ENCODE assay signal across 20 mouse cellular contexts in the genomic region with DNA sequence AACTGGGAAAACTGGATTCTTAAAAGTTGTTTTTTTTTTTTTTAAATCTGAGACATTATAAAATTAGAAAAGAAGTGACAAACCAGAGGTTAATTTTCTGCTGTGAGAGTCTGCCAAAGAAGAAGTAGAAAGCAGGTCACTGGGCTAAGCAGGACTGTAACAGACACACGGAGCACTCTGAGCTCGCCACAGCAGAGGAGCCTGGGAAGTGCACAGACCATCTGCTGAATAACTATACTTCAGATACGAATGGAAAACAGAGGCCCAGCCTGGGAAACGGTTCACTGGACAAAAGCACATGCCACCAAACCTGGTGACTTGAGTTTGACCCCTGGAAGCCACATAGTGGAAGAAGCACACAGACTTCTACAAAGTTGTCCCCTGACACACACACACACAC. TPM values are rescaled to one million over a fixed set of nuclear protein-coding genes. Genes with fewer than 3 reads are reported as not detected.
DNase-seq lines count a peak whose midpoint lies in the region; ATAC-seq lines count a peak whose summit lies in the region.
"Had no signal": no experiment of that assay in that cellular context is flagged by ENCODE, and none has a peak within 500 bp of the region (broad histone marks: within the 10 kb centered on the region; RNA-seq: fewer than 3 reads in every experiment).

No protein-coding gene starts in this region.

- H3K36me3 ChIP-seq in kidney, embryonic 16.5 days (ENCODE audit: insufficient read depth, low read length), result 0 out of 2 replicates have a peak, but pooled peaks cover 4% of the 10 kb centered on the region
- H3K36me3 ChIP-seq: limb, embryonic 13.5 days; lung, embryonic 15.5 days had no signal

- H3K4me3 ChIP-seq in kidney, embryonic 16.5 days (ENCODE audit: low read length), result no peak overlapping the region
- H3K4me3 ChIP-seq: embryonic facial prominence, embryonic 12.5 days; erythroblast, embryonic 14.5 days; limb, embryonic 13.5 days; lung, embryonic 15.5 days had no signal

- peak; percentile 7 for DNase-seq in embryo, embryonic 10 days (ENCODE audit: low spot score)
- DNase-seq in embryo, embryonic 9.5 days (ENCODE audit: extremely low spot score), result no peak
- DNase-seq in kidney, postnatal 10 days, result peak; percentile 19
- peak; percentile 54 for DNase-seq in brain, adult 2 months (ENCODE audit: low read depth, low spot score)
- DNase-seq in embryo, embryonic 11 days, result peak; percentile 26
- no peak for DNase-seq in ovary, adult 18-20 months (ENCODE audit: low spot score)
- DNase-seq: adrenal gland, adult 8-10 months; gastrocnemius, postnatal 25 days; heart, postnatal 36 days; layer of hippocampus, postnatal 36 days; lung, postnatal 4 days; thymus, postnatal 25 days had no signal

- no peak overlapping the region for H3K27ac ChIP-seq in kidney, embryonic 16.5 days (ENCODE audit: low read length)
- H3K27ac ChIP-seq: embryonic facial prominence, embryonic 12.5 days; hindbrain, embryonic 14.5 days; limb, embryonic 13.5 days; liver, embryonic 14.5 days; lung, embryonic 15.5 days had no signal

- WGBS in kidney, embryonic 16.5 days, result 23% methylated on average over 4 of the region's 4 CpGs

- no peaks in the 10 kb centered on the region for H3K4me1 ChIP-seq in kidney, embryonic 16.5 days (ENCODE audit: insufficient read depth, low read length)
- H3K4me1 ChIP-seq: embryonic facial prominence, embryonic 12.5 days; limb, embryonic 13.5 days; lung, embryonic 15.5 days had no signal

- H3K27me3 ChIP-seq in kidney, embryonic 16.5 days (ENCODE audit: insufficient read depth, low read length), result no peaks in the 10 kb centered on the region
- H3K27me3 ChIP-seq: embryonic facial prominence, embryonic 12.5 days; limb, embryonic 13.5 days; lung, embryonic 15.5 days had no signal

- ATAC-seq in kidney, embryonic 16.5 days (ENCODE audit: low FRiP score, low TSS enrichment), result no peak
- ATAC-seq: forebrain, embryonic 14.5 days had no signal

- H3K9ac ChIP-seq in kidney, embryonic 16.5 days (replicated peaks; ENCODE audit: low read length), result no peak overlapping the region
- H3K9ac ChIP-seq: embryonic facial prominence, embryonic 12.5 days; hindbrain, embryonic 14.5 days; limb, embryonic 13.5 days; liver, embryonic 14.5 days; lung, embryonic 15.5 days had no signal

- H3K4me2 ChIP-seq in kidney, embryonic 16.5 days (replicated peaks; ENCODE audit: low read depth, low read length), result no peak overlapping the region
- H3K4me2 ChIP-seq: embryonic facial prominence, embryonic 12.5 days; hindbrain, embryonic 14.5 days; limb, embryonic 13.5 days; lung, embryonic 15.5 days had no signal

- H3K9me3 ChIP-seq in kidney, embryonic 16.5 days (ENCODE audit: low read length), result no peaks in the 10 kb centered on the region
- H3K9me3 ChIP-seq: embryonic facial prominence, embryonic 12.5 days; limb, embryonic 13.5 days; lung, embryonic 15.5 days had no signal

RNA-seq across cellular contexts. Expression of gene Dip2a, which starts 10.7 kb away (rescaled TPM):
- polyA plus RNA-seq in kidney, embryonic 16.5 days (2015; fragmentation: Nextera tagmentation; extraction: Ambion mirVana), result 11.7 and 12.2 TPM in 2 replicates

Comparison
In these comparisons a context has a peak if more than half of its experiments do, and no peak if none do; other contexts are left out.
1. DNase-seq: peak in embryo, embryonic 10 days (single experiment), kidney, postnatal 10 days (single experiment), brain, adult 2 months (single experiment) and embryo, embryonic 11 days (single experiment); none in embryo, embryonic 9.5 days (single experiment) and ovary, adult 18-20 months (single experiment).